Mouse (Mus musculus): ENCODE measurements around the gene Slc15a3. TPM values are rescaled to one million over a fixed set of nuclear protein-coding genes. Genes with fewer than 3 reads are reported as not detected.

Slc15a3 gene
- polyA plus RNA-seq, 1 experiment: 6.7 TPM

GRCm38 (mm10) chr19:10880975-10881425 is 41.5 kb downstream of the Slc15a3 start:
- Histone ChIP-seq H3K4me1 (ENCODE audit: control insufficient read depth, insufficient read depth, low read length) (no peaks in the 10 kb centered on the region; the same call in 1 of the 2 replicates), H3K36me3 (ENCODE audit: control insufficient read depth, insufficient read depth, low read length) (no peaks in the 10 kb centered on the region), H3K4me3 (ENCODE audit: insufficient read depth, low read depth, low read length) (peak overlapping the region; percentile 71), H3K27me3 (replicated peaks; ENCODE audit: control insufficient read depth, insufficient read depth, low read length) (no peaks in the 10 kb centered on the region), H3K27ac (ENCODE audit: insufficient read depth, low read depth, low read length) (peak overlapping the region; percentile 57; the same call in 1 of the 2 replicates)
- WGBS: 4% methylated on average over 14 of the region's 14 CpGs
- no peak for DNase-seq
- TF ChIP-seq CTCF (conservative IDR thresholded peaks at IDR 0.05; ENCODE audit: insufficient read depth, insufficient read length, low read depth, low read length) (no peak), POLR2A (IDR thresholded peaks at IDR 0.05; ENCODE audit: low read depth, low read length) (no peak)

DNA sequence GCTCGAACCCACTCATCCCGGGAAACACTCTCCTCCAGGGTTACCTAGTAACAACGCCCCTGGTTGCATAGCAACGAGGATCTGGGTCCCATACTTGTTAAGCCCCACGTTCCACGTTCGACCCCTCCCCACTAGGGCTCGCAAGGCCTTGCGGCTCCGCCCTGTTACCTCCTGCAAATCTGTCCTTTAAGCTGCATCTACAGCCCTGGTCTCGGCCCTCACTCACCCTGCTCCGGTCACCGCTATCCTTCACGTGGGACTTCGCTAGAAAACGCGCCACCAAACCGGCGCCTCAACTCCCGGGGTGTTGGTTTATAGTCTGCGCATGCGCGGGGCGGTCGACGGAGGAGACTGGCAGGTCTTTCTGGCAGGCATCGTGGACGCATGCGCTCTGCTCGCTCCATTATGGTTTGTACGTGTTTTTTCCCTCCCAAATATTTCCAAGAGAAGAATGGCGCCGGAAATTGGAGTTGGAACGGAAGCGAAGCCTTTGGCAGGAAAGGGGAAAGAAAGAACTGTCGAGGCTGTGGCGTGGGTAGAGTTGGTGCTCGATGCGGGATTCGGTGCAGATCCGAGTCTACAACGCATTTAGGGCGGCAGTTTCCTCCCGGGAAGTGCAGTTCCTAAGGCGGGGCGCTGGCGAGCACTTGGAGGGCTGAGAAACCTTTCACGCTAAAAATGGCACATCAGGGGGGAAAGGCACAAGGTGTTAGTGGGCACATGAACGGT is 42.1 kb downstream of the Slc15a3 start, which contains the start of gene Tmem109:
TSS of gene Tmem109 (minus strand) at position 576 of the 729 bp plus-strand sequence.
- Histone ChIP-seq H3K36me3 (ENCODE audit: control insufficient read depth, insufficient read depth, low read length) (no peaks in the 10 kb centered on the region), H3K27me3 (replicated peaks; ENCODE audit: control insufficient read depth, insufficient read depth, low read length) (no peaks in the 10 kb centered on the region), H3K27ac (ENCODE audit: insufficient read depth, low read depth, low read length) (peak within 1 kb of the TSS; percentile 80), H3K4me1 (ENCODE audit: control insufficient read depth, insufficient read depth, low read length) (no peaks in the 10 kb centered on the region; the same call in 1 of the 2 replicates), H3K4me3 (ENCODE audit: insufficient read depth, low read depth, low read length) (peak within 1 kb of the TSS; percentile 71)
- DNase-seq: peak; percentile 96
- no peak for TF ChIP-seq POLR2A (IDR thresholded peaks at IDR 0.05; ENCODE audit: low read depth, low read length)
- peak; percentile 36; the same call in 1 of the 2 replicates for TF ChIP-seq CTCF (conservative IDR thresholded peaks at IDR 0.05; ENCODE audit: insufficient read depth, insufficient read length, low read depth, low read length)
- under 1% methylated on average over 49 of the region's 49 CpGs for WGBS

DNA sequence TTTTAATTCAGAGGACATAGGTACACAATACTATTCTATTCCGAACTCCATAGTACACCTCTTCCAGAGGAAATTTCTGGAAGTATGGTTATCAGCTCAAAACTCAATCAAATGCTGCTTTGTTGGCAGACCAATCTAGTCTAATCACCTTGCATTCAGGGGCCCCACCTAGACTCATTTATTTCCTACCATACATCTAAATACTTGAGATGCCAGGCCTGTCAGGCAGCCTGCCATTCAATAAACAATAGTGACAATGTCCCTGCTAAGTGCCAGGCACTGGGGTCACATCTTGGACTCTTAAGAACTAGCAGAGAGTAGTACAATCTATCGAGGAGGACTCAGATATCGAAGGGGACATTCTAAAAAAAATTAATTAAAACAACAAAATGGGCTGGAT is 52.7 kb downstream of the Slc15a3 start:
- WGBS: 92% methylated on average over 3 of the region's 3 CpGs
- H3K4me3 ChIP-seq (ENCODE audit: insufficient read depth, low read depth, low read length): no peak overlapping the region
- no peak overlapping the region for H3K27ac ChIP-seq (ENCODE audit: insufficient read depth, low read depth, low read length)
- DNase-seq: no peak
- no peaks in the 10 kb centered on the region for H3K27me3 ChIP-seq (replicated peaks; ENCODE audit: control insufficient read depth, insufficient read depth, low read length)
- H3K36me3 ChIP-seq (ENCODE audit: control insufficient read depth, insufficient read depth, low read length): no peaks in the 10 kb centered on the region
- peaks cover 4% of the 10 kb centered on the region; the same call in 1 of the 2 replicates for H3K4me1 ChIP-seq (ENCODE audit: control insufficient read depth, insufficient read depth, low read length)
- no peak for TF ChIP-seq CTCF (conservative IDR thresholded peaks at IDR 0.05; ENCODE audit: insufficient read depth, insufficient read length, low read depth, low read length)

DNA sequence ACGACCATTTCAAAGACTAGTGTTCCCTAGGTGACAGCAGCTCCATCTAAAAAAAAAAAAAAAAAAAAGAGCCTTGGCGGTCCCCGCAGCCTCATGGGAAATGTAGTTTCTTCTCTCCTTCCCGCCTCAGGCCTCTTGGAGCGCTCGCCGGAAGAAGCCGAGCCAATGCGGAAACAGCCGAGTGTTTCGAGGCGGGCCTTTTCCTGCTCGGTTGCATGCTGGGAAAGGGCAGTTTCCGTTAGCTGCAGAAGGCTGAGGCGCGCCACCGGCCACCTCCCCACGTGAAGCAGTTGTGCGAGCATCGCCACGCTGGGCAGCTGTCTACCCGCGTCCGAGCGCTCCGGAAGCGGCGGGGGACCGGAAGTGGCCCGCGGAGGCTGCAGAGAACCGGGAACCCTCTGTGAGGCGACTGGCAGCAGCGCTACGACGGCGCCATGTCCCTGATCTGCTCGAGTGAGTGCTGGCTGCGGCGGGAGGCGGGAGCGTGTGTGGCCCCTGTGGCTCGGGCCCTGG is 55.5 kb downstream of the Slc15a3 start, which contains the start of gene Prpf19:
TSS of gene Prpf19 (plus strand) at position 216 of the 513 bp plus-strand sequence.
- Histone ChIP-seq H3K27ac (ENCODE audit: insufficient read depth, low read depth, low read length) (peak within 1 kb of the TSS; percentile 72), H3K27me3 (replicated peaks; ENCODE audit: control insufficient read depth, insufficient read depth, low read length) (no peaks in the 10 kb centered on the region), H3K4me3 (ENCODE audit: insufficient read depth, low read depth, low read length) (peak within 1 kb of the TSS; percentile 89), H3K4me1 (ENCODE audit: control insufficient read depth, insufficient read depth, low read length) (peaks cover 4% of the 10 kb centered on the region; the same call in 1 of the 2 replicates), H3K36me3 (ENCODE audit: control insufficient read depth, insufficient read depth, low read length) (no peaks in the 10 kb centered on the region)
- under 1% methylated on average over 43 of the region's 43 CpGs for WGBS
- TF ChIP-seq CTCF (conservative IDR thresholded peaks at IDR 0.05; ENCODE audit: insufficient read depth, insufficient read length, low read depth, low read length): no peak
- peak; percentile 59 for TF ChIP-seq POLR2A (IDR thresholded peaks at IDR 0.05; ENCODE audit: low read depth, low read length)
- DNase-seq: peak; percentile 99

DNA sequence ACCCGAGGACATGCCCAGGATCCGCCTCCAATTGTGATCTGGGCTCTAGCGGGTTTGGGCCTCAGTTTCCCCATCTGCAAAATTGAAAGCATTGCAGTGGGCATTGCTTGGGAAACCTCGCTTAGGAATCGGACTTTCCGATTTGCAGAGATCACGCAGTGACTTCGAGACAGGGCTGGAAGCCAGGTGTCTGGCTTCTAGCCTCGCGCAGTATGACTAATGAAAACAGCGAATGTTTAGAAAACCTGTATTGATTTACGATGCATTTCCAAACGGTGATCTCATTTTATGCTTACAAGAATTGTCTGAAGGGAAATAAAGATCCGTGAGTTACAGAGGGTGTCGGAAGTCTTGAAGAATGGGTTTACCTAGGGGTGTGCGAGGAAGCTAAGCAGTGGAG is 56.2 kb downstream of the Slc15a3 start:
- no peaks in the 10 kb centered on the region for H3K36me3 ChIP-seq (ENCODE audit: control insufficient read depth, insufficient read depth, low read length)
- H3K27me3 ChIP-seq (replicated peaks; ENCODE audit: control insufficient read depth, insufficient read depth, low read length): no peaks in the 10 kb centered on the region
- peaks cover 4% of the 10 kb centered on the region; the same call in 1 of the 2 replicates for H3K4me1 ChIP-seq (ENCODE audit: control insufficient read depth, insufficient read depth, low read length)
- no peak for TF ChIP-seq CTCF (conservative IDR thresholded peaks at IDR 0.05; ENCODE audit: insufficient read depth, insufficient read length, low read depth, low read length)
- no peak for TF ChIP-seq POLR2A (IDR thresholded peaks at IDR 0.05; ENCODE audit: low read depth, low read length)
- peak overlapping the region; percentile 89 for H3K4me3 ChIP-seq (ENCODE audit: insufficient read depth, low read depth, low read length)
- H3K27ac ChIP-seq (ENCODE audit: insufficient read depth, low read depth, low read length): peak overlapping the region; percentile 72
- WGBS: under 1% methylated on average over 16 of the region's 16 CpGs
- DNase-seq: no peak

DNA sequence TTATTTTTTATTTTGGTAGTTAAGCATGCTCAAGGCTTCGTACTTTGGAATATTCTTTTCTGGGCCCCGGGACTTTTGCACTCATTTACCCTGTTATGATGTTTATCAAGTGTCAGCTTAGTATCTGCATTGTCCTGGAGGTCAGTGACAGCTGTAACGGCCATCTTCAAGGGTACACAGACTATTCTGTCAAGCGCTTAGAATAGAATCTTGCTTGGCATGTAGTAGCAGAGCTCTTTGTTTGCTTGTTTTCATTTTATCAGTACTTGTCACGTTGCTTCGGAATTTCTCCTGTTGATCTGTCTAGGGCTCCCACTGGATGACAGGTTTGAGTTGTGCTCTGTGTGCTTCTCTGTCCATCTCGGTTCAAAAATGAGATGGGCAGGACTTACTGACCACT is 57.3 kb downstream of the Slc15a3 start:
- no peaks in the 10 kb centered on the region for H3K27me3 ChIP-seq (replicated peaks; ENCODE audit: control insufficient read depth, insufficient read depth, low read length)
- peaks cover 4% of the 10 kb centered on the region; the same call in 1 of the 2 replicates for H3K4me1 ChIP-seq (ENCODE audit: control insufficient read depth, insufficient read depth, low read length)
- H3K36me3 ChIP-seq (ENCODE audit: control insufficient read depth, insufficient read depth, low read length): no peaks in the 10 kb centered on the region
- no peak for DNase-seq
- no peak for TF ChIP-seq POLR2A (IDR thresholded peaks at IDR 0.05; ENCODE audit: low read depth, low read length)
- TF ChIP-seq CTCF (conservative IDR thresholded peaks at IDR 0.05; ENCODE audit: insufficient read depth, insufficient read length, low read depth, low read length): no peak
- no peak overlapping the region for H3K4me3 ChIP-seq (ENCODE audit: insufficient read depth, low read depth, low read length)
- H3K27ac ChIP-seq (ENCODE audit: insufficient read depth, low read depth, low read length): no peak overlapping the region
- 52% methylated on average over 7 of the region's 7 CpGs for WGBS

DNA sequence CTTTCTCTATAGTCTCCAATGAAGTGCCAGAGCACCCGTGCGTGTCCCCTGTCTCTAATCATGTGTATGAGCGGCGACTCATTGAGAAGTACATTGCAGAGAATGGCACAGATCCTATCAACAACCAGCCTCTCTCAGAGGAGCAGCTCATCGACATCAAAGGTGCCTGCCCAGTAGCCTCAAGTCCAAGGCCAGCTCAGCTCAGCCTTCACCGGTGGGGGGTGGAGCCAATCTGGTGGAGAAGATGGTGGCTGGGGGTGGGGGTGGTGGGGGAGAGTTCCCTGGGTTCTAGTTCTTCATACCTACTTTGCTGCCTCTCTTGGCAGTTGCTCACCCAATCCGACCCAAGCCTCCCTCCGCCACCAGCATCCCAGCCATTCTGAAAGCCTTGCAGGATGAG is 58.0 kb downstream of the Slc15a3 start:
- H3K36me3 ChIP-seq (ENCODE audit: control insufficient read depth, insufficient read depth, low read length): peaks cover 3% of the 10 kb centered on the region; the same call in 1 of the 2 replicates
- TF ChIP-seq CTCF (conservative IDR thresholded peaks at IDR 0.05; ENCODE audit: insufficient read depth, insufficient read length, low read depth, low read length): no peak
- no peak for TF ChIP-seq POLR2A (IDR thresholded peaks at IDR 0.05; ENCODE audit: low read depth, low read length)
- H3K4me3 ChIP-seq (ENCODE audit: insufficient read depth, low read depth, low read length): no peak overlapping the region
- H3K4me1 ChIP-seq (ENCODE audit: control insufficient read depth, insufficient read depth, low read length): peaks cover 4% of the 10 kb centered on the region; the same call in 1 of the 2 replicates
- WGBS: 71% methylated on average over 8 of the region's 8 CpGs
- no peaks in the 10 kb centered on the region for H3K27me3 ChIP-seq (replicated peaks; ENCODE audit: control insufficient read depth, insufficient read depth, low read length)
- DNase-seq: no peak
- no peak overlapping the region for H3K27ac ChIP-seq (ENCODE audit: insufficient read depth, low read depth, low read length)

Measured in kidney, adult 2 months (tissue).